Mouse (Mus musculus) brain, embryonic 18.5 days (tissue): ENCODE measurements at regions not wholly inside any gene's neighbourhood (a gene's known extent, or its start where the extent isn't known, plus 50 kb on each side); places are given as distances from the start of the nearest gene placed in this dataset.

Source experiments
- DNase-seq: peaks from one replicate; pipeline ENCODE4 v3.0.0-alpha.2; 2012; ENCODE audit warnings: low read depth, low spot score

DNA sequence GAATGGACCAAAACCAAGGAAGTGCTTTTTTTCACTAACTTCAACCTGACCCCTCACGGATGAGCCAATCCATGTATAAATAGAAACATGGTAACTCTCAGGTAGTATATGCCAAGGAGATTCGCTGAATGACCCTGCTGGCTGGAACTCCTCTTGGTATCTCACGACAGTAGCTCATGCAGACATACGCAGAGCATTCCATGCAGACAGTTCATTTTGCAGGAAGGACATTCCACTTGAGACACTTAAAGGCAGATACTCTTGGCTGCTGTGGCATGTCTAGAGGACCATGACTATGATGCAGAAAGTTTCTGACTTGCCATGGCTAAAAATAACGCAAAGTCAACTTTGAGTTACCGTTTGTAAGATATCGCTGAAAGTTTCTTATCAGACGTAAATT, 195.6 kb upstream of the Pitx2 start:
- no peak for DNase-seq

DNA sequence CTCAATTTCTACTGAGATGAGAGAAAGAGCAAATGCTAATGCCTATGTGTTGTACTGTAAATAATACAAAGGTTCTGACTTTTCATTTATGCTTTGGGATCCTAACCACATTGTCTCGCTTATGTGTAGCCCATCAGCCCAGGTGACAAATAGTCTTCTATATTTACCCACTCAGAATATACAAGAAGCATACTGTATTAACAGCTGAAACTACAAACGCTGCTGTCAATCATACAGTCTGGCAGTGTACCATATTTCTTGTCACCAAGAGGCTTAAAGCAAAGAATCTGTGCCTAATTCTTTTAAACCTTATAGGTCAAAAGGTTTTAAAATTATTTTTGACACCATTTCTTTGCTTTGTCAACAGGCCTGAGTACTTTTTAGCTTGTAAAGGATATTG, 160.8 kb upstream of the Pitx2 start:
- DNase-seq, result no peak

DNA sequence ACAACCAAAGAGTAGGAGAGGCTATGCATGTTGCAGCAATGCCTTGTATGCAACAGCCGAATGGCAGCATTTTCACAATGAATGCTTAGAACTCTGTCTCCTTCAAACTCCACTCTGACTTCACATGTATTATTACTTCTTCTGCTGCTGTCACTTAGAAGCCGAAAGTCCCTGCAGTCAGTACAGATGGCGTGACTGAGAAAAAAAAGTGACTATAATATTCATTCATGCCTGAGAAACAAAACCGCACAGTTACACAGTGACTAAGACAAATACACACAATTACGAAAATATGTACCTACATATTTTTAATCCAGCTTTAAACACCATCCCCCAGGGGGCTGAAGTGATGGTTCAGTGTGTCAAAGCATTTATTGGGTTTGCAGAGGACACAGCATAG, 154.8 kb upstream of the Pitx2 start:
- DNase-seq, result no peak

DNA sequence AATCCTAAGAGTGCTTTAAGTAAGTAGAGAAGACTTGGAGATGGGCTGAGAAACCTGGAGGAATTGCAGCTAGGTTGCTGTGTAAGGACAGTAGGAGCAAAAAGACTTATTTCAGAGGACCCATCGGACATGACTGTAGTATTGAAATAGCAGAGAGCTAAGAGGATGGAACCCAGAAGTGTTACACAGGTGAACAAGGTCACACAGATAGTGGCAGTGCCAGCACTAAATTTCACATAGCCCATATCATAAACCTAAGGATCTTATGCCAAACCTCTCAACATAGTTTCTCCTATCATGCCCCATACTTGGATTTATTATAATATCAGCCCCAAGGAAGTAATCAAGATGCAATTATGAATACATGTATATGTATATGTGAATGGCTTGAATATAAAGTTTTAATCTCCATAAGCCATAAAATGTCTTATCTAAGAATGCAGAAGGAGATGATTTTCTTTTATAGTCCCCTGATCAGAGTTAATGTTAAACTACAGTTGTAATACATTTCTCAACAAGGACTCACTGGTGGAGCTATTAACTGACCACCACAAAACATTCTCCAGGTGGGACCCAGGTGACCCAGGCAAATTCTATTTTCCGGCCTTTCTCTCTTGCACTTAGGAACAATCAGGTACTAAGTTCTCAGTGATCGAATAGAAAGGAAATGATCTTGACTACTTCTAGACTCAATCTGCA, 149.6 kb upstream of the Pitx2 start:
- no peak for DNase-seq

DNA sequence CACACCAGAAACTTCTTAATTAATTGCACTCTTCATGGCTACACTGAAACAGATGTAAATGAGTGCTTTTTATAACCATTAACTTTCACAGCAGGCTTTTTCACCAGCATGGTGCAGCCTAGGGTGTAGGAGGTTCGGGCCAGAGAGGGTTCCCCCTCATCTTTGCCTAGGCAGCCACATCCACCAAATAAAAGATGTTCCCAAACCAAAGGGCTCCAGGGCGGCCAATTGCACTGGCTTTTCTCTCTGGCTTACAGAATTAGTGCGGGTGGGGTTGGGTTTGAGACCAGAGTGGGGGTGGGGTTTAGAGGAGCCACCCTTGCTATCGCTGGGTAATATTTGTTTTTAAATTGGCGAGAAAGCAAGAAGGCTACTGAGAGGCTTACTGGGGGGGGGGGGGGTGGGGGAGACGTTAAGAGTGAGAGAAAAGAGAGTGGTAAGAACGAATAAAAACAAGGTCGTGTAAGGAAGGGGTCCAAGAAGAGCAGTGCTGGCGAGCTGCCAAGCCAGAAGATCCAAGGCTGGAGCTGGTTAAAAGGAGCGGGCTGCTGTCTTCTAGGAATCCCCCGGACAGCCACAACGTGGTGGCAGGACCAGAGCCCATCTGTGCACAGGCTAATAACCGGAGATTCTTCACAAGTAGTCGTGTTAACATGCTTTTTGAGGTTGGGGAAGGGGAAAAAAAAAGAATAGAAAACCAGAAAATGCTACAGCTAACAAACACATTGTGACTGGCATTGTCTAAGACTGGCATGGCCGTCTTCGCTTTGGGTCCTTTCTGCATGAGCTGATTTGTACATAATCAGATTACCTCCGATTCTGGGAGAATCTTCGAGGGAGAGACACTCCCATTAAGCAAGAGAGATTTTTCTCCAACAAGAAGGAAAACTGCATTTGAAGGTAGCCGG, 134.0 kb upstream of the Pitx2 start:
- DNase-seq, result no peak

DNA sequence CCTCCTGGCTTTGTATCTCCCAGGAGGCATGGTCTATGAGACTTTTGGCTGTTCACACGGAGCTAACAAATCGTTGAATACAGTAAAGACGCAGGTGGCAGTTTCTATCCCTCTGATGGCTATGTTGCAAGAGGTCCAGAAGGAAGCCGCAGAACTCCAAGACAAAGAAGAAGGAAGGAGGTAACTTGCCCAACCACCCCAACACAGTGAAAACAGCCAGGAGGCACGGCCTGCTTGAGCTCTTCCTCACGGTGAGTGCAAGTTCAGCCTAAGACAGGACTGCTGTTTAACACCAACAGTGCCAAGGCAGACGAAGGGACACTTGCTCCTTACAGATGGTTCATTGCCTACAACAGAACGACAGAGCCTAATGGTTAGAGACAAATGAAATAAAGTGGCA, 130.0 kb upstream of the Pitx2 start:
- DNase-seq, result no peak

DNA sequence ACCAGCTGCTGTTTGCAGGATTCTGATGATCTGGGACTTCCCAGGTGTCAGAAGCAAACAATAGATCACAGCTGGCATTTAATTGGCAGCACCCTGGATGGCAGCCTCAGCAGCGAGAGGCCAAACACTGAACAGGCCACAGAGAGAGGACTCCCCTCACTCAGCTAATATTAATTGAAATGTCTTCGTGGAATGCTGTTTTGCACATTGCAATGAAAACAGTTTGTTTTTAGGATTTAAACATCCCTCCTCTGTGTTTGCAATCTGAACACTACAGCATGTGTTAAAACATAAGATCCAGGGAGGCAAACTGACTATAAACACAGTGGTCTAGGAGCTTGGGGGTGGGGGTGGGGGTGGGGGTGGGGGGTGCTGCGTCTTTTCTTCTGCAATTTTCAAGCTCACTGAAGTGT, 129.2 kb upstream of the Pitx2 start:
- DNase-seq, result no peak

DNA sequence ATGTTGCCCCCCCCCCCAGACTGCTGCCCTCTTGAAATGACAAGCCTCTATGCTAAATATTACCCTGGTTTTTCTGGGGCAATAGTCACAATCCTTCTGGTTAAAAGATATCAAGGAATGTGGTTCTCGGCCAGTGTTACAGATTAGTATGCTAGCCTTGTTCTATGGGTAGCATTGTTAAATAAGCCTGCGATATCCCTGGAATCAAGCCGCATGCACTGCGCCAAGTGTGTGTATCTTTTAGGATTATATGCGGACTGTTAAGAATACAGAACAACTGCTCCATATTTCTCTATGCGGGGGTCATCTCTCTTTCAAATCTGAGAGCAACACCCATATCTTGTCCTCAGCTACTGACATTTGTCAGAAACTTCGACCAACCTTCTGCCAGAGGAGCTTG, 128.7 kb upstream of the Pitx2 start:
- DNase-seq, result no peak

DNA sequence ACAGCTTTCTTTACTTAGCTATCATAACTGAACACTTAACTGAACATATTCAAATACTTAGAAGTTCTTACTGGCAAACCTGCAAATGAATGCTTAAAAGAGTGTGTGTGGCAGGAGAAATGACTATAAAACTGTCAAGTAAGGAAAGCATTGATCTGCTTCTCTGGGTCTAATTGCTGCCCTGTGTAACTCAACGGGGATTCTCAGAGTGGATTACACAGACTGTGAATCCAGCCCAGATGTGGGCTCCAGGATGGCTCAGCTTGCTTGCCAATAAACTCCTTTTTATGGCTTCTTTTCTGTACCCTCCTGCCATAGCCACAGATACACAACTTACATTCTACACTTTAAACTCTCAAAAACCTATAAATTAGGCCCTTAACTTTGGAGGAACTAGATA, 123.3 kb upstream of the Pitx2 start:
- no peak for DNase-seq

DNA sequence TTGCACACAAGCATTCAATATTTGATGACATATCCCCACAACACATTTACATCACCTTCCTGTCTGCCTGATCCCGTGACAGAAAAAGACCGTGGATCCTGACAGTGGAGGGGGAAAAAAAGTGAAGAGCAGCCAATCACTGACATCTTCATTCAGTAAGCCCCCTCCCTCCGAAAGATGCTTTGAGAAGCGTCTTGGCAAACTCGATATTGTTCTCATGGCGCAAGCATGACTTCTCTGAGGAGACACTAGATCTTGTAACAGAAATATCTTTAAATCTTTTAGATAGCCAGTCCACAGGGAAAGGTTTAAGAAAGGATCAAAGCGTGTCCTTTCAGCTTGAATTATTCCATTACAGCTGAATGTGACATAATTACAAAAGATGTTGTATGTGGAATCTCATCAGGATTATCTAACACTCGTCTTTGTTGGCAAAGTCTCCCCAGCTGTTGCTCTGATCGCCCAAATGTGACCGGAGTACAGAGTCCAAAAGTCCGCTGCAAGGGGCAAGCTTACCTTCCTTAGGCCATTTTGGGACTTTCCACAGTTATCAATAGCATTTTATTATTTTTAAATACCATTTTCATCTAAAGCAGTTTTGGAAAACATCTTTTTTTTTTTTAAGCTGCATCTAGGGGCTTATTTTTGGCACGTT, 95.8 kb upstream of the Pitx2 start:
- DNase-seq, result no peak

DNA sequence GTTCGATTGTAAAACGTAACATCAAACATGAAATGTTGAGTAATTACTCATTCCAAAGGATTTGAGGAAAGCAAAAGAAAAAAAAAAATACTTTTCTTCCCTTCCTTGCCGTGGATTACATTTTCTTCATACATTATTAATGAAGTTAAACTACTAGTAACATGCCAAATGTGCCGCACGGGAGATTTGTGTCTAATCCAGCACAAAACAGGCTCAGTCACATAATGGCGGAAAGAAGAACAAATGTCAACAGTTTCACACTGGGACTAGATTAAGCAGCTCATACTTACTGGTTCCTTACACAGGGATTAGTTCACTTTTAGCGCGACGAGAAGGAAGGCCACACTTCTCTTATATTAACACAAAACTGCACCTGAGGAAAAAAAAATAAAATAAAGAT, 94.9 kb upstream of the Pitx2 start:
- DNase-seq, result no peak

DNA sequence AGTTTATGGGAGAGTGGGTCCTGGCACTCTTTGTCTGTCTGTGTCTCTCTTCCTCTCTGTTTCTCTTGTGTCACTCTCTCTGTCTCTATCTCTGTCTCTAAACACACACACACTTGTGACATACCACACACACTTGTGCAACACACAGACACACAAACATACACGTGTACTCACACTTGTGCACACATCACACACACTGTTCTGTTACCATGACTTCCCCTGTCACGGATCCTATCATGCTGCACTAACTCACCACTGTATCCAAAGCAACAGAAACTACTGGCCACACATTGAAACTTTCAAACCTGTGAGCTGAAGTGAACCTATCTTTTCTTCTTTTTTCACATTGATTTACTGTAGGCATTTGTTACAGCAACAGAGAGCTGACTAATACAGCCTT, 93.5 kb upstream of the Pitx2 start:
- no peak for DNase-seq

DNA sequence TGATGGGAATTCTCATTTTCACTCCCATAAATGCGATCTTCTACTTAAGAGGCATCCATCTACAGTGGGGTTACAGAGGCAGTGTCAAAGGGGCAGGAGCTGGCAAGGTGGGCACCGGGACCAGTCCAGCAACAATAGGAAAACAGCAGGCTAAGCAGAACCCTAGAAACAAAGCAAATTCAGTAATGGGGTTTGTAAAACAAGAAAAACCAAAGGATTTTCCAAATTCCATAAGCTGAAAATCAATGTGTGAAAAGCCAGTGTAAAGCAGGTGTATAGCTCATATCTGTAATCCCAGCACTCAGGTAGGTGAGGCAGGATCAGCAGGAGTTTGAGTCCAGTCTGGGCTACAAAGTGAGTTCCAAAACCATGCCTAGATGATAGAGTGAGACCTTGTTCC, 69.2 kb upstream of the Pitx2 start:
- DNase-seq, result no peak

DNA sequence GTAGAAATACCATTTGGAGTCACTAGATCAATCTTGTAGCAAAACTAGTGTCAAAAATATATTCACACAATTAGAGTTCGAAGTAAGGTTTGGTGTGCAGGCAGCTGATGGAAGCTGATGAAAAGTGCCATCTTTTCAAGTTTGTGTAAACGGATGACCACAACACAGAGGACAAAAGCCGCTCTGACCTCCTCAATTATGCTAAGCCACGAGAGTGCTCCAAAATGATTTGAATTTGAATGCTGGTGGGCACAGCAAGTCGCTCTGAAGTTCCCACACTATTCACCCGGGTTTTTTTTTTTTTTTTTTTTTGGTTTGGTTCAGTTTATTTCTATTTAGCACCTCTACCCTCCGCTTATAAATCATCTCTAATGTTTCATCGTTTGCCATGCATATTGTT, 68.5 kb upstream of the Pitx2 start:
- no peak for DNase-seq

DNA sequence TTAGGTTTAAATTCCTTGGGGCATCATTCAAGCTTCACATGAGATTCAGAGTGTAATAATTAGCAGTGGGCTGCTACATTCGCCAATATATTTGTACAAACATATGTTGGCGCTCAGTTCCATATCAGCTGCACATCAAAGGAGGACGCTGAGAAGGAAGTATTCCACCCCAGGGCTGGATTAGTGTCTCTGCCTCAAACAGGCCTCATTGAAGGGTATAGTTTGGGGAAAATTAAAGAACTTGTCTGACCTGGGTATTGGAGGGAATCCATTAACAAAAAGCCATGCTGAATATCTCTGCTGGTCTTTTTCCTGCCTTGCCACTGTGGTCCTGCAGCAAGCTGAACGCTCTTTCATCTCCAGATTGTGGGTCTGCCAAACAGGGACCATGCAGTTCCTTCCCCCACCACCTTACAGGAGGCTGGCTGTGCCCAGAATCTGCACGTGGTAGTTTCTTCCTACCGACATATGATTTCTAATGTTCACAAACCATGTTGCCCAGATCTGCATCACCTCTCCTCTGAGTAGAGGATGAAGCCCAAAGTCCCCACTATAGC, 67.7 kb upstream of the Pitx2 start:
- DNase-seq, result no peak
